Mouse (Mus musculus) ES-E14 (cell line): ENCODE results near the gene Raver1. TPM values are rescaled to one million over a fixed set of nuclear protein-coding genes. Genes with fewer than 3 reads are reported as not detected.
A peak's percentile ranks its signal among the peaks of the same experiment; 100 is the strongest.

ENCODE experiments used
- DNase-seq: peaks from one replicate; pipeline ENCODE4 v3.0.0-alpha.2; 2013; ENCODE audit warnings: low read depth, low spot score
- H3K27ac ChIP-seq: 2 replicates; pipeline ENCODE4 v1.5.1; 2012; ENCODE audit warnings: low read depth, mild to moderate bottlenecking, low read length, moderate library complexity, mixed read lengths; ENCODE audit not compliant: poor library complexity, insufficient read depth, severe bottlenecking
- H3K36me3 ChIP-seq: 2 replicates; pipeline ENCODE4 v1.6.1; 2012; ENCODE audit warnings: mild to moderate bottlenecking, low read length, moderate library complexity, mixed read lengths; ENCODE audit not compliant: control insufficient read depth, poor library complexity, insufficient read depth, severe bottlenecking
- H3K4me1 ChIP-seq, 2 experiments: fragments of 150-350 bp in 1 of 2; sonication (generic) in 1 of 2; 2 replicates each; pipeline ENCODE4 v1.6.1; 2012; ENCODE audit warnings: low read length in 2 of 2, mild to moderate bottlenecking in 1 of 2, mixed read lengths in 1 of 2; ENCODE audit not compliant: control insufficient read depth in 2 of 2, insufficient read depth in 2 of 2, poor library complexity in 1 of 2
- H3K4me3 ChIP-seq, 2 experiments: fragments of 150-350 bp in 1 of 2; sonication (generic) in 1 of 2; 2 replicates each; pipeline ENCODE4 v1.5.1; 2012; ENCODE audit warnings: low read length in 2 of 2, low read depth in 1 of 2, mild to moderate bottlenecking in 1 of 2, mixed read lengths in 1 of 2; ENCODE audit not compliant: insufficient read depth in 1 of 2, poor library complexity in 1 of 2, severe bottlenecking in 1 of 2
- H3K9ac ChIP-seq: 2 replicates; pipeline ENCODE4 v1.6.1; 2012; ENCODE audit warnings: low read depth, mild to moderate bottlenecking, low read length, mixed read lengths; ENCODE audit not compliant: poor library complexity, insufficient read depth, severe bottlenecking
- H3K9me3 ChIP-seq: fragments of 150-350 bp; sonication (generic); 2 replicates; pipeline ENCODE4 v1.6.1; 2012; ENCODE audit warnings: low read depth, mild to moderate bottlenecking, low read length; ENCODE audit not compliant: control insufficient read depth, insufficient read depth
- CHD2 ChIP-seq: IDR thresholded peaks from 2 replicates; pipeline ENCODE4 v1.6.1; 2014; ENCODE audit warnings: mild to moderate bottlenecking, low read depth, low read length, inconsistent platforms
- HCFC1 ChIP-seq: IDR thresholded peaks from 2 replicates; pipeline ENCODE4 v1.6.1; 2012; ENCODE audit warnings: low read length, inconsistent platforms, borderline replicate concordance; ENCODE audit not compliant: insufficient read depth
- MAFK ChIP-seq: IDR thresholded peaks from 2 replicates; pipeline ENCODE4 v1.6.1; 2014; ENCODE audit warnings: mild to moderate bottlenecking, low read depth, low read length, inconsistent platforms; ENCODE audit not compliant: insufficient read depth
- ZC3H11A ChIP-seq: IDR thresholded peaks from 2 replicates; pipeline ENCODE4 v1.6.1; 2012; ENCODE audit warnings: low read depth, mild to moderate bottlenecking, inconsistent platforms, low read length, borderline replicate concordance
- ZNF384 ChIP-seq: IDR thresholded peaks from 2 replicates; pipeline ENCODE4 v1.6.1; 2012; ENCODE audit warnings: low read depth, low read length, inconsistent platforms
- in situ Hi-C, 2 experiments: fragments of 600-800 bp; cut with MboI; formaldehyde crosslinking; loops; one replicate each; pipeline ENCODE4 v1.15.1; 2025; ENCODE audit warnings: low sequenced_read_pairs in 2 of 2, inconsistent platforms in 1 of 2; ENCODE audit not compliant: unreplicated experiment in 2 of 2
- total RNA-seq: library from RNA; depleted of rRNA; stranded (reverse); fragments of 300-350 nt; gene quantifications from 2 replicates; pipeline ENCODE4 v1.2.3, GENCODE M21; 2012

Raver1 gene
- total RNA-seq, 1 experiment: 26.3 TPM

DNA sequence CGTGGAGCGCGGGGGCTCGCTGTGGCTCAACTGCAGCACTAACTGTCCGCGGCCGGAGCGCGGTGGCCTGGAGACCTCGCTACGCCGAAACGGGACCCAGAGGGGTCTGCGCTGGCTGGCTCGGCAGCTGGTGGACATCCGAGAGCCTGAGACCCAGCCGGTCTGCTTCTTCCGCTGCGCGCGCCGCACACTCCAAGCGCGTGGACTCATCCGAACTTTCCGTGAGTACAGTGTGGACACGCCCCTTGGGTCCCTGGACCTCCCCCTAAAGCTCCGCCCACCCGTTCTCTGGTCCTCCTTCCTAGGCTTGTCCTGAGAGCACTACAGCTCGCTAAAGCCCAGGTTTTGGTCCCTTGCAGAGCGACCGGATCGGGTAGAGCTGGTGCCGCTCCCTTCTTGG is 58.7 kb downstream of the Raver1 start:
- in situ Hi-C loops: no loop called here
- H3K27ac ChIP-seq: no peak overlapping the region
- DNase-seq: peak; percentile 94
- TF ChIP-seq HCFC1 (no peak), ZC3H11A (no peak), MAFK (no peak), ZNF384 (no peak), CHD2 (no peak)
- H3K4me1 ChIP-seq: peaks cover 6 to 46% of the 10 kb centered on the region in 2 experiments
- H3K9me3 ChIP-seq: no peaks in the 10 kb centered on the region
- peaks cover 2% of the 10 kb centered on the region; the same call in 1 of the 2 replicates for H3K36me3 ChIP-seq
- peak overlapping the region; percentile 61 to 85 for H3K4me3 ChIP-seq
- H3K9ac ChIP-seq: peak overlapping the region; percentile 51

DNA sequence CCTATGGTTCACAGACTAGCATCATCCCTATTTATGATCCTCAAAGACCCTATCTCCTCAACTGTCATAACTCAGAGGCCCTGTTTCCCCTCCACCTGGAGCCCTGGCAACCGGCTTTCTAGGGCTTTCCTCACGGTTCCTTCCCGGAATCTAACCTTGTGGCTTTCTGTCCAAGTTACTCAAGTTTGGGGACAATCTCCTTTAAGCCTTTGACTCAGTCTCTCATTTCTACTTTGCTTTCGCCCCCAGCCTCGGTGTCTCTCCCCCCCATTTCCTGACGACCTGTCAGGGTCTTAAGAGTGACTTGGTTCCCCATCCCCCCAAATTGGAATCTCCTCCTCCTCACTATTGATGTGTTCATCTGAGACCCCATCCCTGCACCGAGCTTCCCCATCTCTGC is 59.3 kb downstream of the Raver1 start:
- peaks cover 8% of the 10 kb centered on the region for H3K36me3 ChIP-seq
- H3K9me3 ChIP-seq: no peaks in the 10 kb centered on the region
- peaks cover 8 to 46% of the 10 kb centered on the region in 2 experiments for H3K4me1 ChIP-seq
- TF ChIP-seq ZNF384 (no peak), MAFK (no peak), CHD2 (no peak), ZC3H11A (no peak), HCFC1 (no peak)
- no peak for DNase-seq
- in situ Hi-C loops: no loop called here
- H3K9ac ChIP-seq: no peak overlapping the region; the same call in 1 of the 2 replicates
- no peak overlapping the region for H3K27ac ChIP-seq
- H3K4me3 ChIP-seq: peak overlapping the region; percentile 67 to 85

DNA sequence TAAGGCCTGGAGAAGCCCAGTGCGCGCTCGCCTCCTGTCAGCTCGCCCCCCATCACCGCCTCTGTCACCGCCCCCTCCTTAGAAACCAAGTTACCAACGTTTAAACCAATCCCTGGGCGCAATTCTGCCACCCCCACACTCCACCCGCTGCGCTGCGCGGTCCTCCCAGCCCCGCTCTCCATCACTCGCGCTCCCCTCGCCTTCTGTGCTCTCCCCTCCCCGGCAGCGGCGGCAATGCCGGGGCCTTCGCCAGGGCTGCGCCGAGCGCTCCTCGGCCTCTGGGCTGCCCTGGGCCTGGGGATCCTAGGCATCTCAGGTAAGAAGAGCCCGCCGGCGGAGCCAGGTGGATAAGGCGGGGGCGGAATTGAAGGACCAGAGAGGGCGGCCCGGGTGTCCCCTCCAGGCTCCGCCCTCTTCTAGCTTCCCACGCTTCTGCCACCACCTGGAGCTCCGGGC is 59.9 kb downstream of the Raver1 start, which contains the start of gene Icam5:
TSS of gene Icam5 (plus strand) at position 178 of the 456 bp plus-strand sequence.
- in situ Hi-C loops: no loop called here

DNA sequence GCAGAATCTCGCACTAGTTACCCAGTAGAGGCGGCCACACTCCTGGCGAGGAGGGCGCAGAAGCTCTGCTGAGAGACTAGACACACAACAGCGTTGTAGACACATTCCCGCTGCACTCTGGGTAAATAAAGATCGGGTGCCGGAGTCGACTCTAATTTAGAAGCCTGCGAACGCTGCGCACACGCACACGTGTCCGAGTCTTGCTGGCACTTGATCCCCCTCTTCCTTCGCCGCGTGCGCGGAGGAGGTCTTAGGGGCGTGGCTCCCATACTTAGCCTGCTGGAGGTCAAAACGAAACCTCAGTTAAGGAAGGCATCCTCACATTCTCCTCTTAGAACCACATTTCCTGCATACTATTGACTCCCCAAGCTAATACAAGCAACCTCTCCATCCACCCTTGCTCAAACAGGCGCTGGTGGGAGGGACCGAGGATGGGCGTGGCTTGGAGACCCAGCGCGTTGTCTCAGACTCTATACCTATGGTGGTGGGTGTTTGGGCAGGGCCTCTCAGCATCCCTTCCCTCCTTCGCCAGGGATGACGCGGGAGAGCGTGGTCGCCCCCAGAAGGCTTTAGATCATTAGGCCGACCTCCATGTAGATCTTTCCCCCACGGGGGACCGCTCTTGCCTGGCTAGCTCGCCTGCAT is 60.4 kb downstream of the Raver1 start:
- Histone ChIP-seq H3K36me3 (peaks cover 17% of the 10 kb centered on the region), H3K9ac (peak overlapping the region; percentile 25; the same call in 1 of the 2 replicates), H3K27ac (no peak overlapping the region), H3K9me3 (no peaks in the 10 kb centered on the region), H3K4me3 (peak overlapping the region; percentile 67 to 85), H3K4me1 (peaks cover 8 to 47% of the 10 kb centered on the region in 2 experiments)
- TF ChIP-seq ZNF384 (no peak), HCFC1 (0 out of 2 replicates have a peak, but pooled peaks have one; percentile 12)
- in situ Hi-C loops: no loop called here
- peak; percentile 66 for DNase-seq

More for the DNA sequence above, 59.9 kb downstream of the Raver1 start, which contains the start of gene Icam5:
- Histone ChIP-seq H3K36me3 (peaks cover 14% of the 10 kb centered on the region), H3K9me3 (no peaks in the 10 kb centered on the region), H3K9ac (peak within 1 kb of the TSS; percentile 31; the same call in 1 of the 2 replicates), H3K4me3 (peak within 1 kb of the TSS; percentile 67 to 85), H3K4me1 (peaks cover 8 to 51% of the 10 kb centered on the region in 2 experiments), H3K27ac (no peak within 1 kb of the TSS)
- no peak for TF ChIP-seq CHD2
- no peak for TF ChIP-seq ZC3H11A
- no peak for TF ChIP-seq ZNF384
- TF ChIP-seq MAFK: no peak
- TF ChIP-seq HCFC1: no peak
- no peak for DNase-seq

DNA sequence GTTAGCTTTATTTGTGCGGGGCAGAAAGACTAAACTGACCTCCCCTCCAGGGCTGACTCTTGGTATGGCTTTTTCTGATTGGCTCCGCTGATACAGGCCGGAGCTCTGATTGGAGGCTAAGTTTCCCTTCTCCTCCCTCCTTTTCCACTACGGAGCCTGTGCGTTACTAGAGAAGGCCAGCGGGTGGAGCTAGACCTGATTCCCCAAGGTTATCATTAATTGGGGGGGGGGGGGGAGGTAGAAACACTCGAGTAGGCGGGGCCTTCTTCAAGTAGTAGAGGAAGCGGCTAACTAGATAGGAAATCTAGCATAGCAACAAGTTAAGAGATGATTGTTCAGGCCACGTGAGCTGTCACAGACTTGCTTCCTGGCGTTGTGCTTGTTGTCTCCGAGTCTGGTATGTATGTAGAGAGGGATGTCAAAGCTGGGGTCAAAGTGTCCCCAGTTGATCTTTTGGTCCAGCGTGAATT is 61.0 kb downstream of the Raver1 start:
- TF ChIP-seq CHD2 (peak; percentile 44; the same call in 1 of the 2 replicates), MAFK (no peak), HCFC1 (no peak)
- H3K9ac ChIP-seq: peak overlapping the region; percentile 25; the same call in 1 of the 2 replicates
- in situ Hi-C loops: no loop called here
- H3K4me3 ChIP-seq: peak overlapping the region; percentile 67 to 85
- H3K36me3 ChIP-seq: peaks cover 22% of the 10 kb centered on the region
- no peak overlapping the region for H3K27ac ChIP-seq
- no peaks in the 10 kb centered on the region for H3K9me3 ChIP-seq
- peaks cover 8 to 49% of the 10 kb centered on the region in 2 experiments for H3K4me1 ChIP-seq
- DNase-seq: peak; percentile 94
